Mouse (Mus musculus) olfactory bulb, adult 2 months (tissue): ENCODE data around the gene Il1r1.

Source experiments
- CTCF ChIP-seq: fragments of 200-500 bp; IDR thresholded peaks from 2 replicates; pipeline ENCODE4 v1.5.1; 2012; ENCODE audit warnings: low read depth, mild to moderate bottlenecking, low read length, moderate library complexity; ENCODE audit not compliant: insufficient read depth
- POLR2A ChIP-seq: fragments of 200-500 bp; IDR thresholded peaks from 2 replicates; pipeline ENCODE4 v1.6.1; 2012; ENCODE audit warnings: mild to moderate bottlenecking, low read depth, low read length, moderate library complexity; ENCODE audit not compliant: insufficient read depth

DNA sequence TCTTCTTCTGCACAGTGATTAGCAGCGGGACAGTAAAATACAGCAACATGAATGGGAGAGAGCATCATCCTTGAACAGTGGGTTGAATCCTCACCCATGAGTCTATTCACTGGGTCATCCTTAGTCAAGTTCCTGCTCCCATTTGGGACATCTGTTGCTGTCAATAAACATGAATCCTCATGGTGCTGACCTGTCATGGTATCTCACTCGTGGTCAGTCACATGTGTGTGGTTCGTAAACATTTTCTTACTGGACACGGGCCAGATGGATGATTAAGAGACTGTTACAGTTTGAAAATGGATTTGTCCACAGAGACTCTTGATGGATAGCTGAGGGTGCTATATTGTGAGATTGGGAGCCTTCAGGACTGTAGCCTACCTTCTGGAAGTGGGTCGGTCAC, 29.1 kb downstream of the Il1r1 start:
- TF ChIP-seq CTCF = no peak
- no peak for TF ChIP-seq POLR2A
